Mouse (Mus musculus): Measurements from ENCODE around the gene Pfdn2. TPM values are rescaled to one million over a fixed set of nuclear protein-coding genes. Genes with fewer than 3 reads are reported as not detected.
A peak's percentile ranks its signal among the peaks of the same experiment; 100 is the strongest.
"Not testable (repeated sequence)": the region's sequence is repeated elsewhere in the genome, so short reads cannot be mapped to it uniquely, and the experiment has no call there.

Gene Pfdn2
- 177 and 182 TPM in 2 replicates for polyA plus RNA-seq (2011; ENCODE audit: insufficient read depth, insufficient read length, low read depth, missing spikeins)

DNA sequence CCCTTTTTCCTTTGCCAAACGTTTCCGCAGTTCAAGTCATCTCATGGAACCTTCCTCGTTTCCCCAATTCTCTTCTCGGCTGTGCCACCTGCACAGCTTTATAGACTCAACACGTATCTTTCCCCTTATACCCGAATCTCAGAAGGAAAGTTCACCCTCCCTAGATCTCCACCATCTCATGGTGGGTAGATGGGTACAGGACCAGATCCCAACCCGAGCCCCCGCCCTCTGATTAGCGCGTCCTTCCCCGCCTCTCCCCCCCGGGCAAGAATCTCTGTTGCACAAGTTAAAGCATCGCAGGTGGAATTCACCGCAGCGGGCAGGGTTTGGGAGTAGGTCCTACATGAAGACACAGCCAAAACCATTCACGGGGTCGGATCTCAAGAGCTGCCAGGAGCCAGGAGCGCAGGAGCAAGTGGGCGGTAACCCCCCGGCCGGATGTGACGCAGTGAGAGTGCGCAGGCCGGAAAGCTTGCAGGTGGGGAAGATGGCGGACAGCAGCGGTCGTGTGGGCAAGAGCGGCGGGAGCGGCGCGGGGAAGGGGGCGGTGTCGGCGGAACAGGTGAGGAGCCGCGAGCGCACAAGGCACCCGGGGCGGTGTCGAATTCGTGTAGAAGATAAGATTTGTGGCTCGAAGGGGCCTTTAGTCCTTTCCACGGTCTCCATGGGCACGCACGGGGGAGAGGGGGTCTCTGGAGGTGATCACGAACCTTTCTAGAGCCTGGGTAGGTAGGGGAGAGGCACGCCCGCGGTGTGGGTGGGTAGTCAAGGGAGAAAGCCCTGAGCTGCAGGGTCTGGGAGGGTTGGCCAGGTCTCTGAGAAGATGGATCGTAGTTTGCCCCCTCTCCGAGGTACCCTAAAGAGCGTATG is at the start of gene Pfdn2, which contains the start of gene Nit1:
Gene Pfdn2 (plus strand): TSS at position 446 of the 870 bp plus-strand sequence.
Gene Nit1 (minus strand): TSS at position 422 of the 870 bp plus-strand sequence.
- Histone ChIP-seq H3K36me3 (ENCODE audit: control insufficient read depth, insufficient read depth, low read length, poor library complexity, severe bottlenecking) (peaks cover 17% of the 10 kb centered on the region), H3K27me3 (ENCODE audit: control insufficient read depth, insufficient read depth, low read length, poor library complexity, severe bottlenecking) (no peaks in the 10 kb centered on the region)
- TF ChIP-seq EP300 (IDR thresholded peaks at IDR 0.05; ENCODE audit: insufficient read depth, low read depth, low read length) (no peak), CTCF (IDR thresholded peaks at IDR 0.05; ENCODE audit: low read depth, low read length) (no peak), POLR2A (IDR thresholded peaks at IDR 0.05; ENCODE audit: insufficient read depth, low read length) (peak; percentile 92)

DNA sequence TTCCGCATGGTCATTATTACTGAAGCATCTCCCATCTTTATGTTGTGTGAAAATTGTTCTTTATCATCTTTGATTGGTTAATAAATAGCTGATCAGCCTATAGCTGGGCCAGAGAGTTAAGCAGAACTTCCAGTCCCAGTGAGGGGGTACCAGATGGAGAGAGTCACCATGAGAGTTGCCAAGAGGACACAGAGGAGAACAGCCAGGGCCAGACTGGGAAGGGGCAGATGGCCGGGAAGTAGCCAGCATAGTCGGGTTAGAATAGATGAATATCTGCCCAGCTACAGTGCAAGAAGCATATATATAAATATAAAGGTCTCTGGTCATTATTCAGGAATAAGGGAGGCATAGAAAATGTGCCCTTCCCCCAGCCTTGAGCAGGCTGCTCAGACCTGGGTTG is 47.2 kb upstream of the Pfdn2 start:
- H3K4me3 ChIP-seq (ENCODE audit: low read depth, low read length): 0 out of 2 replicates have a peak overlapping the region, but pooled peaks have one; percentile 15
- peaks cover 9% of the 10 kb centered on the region for H3K4me1 ChIP-seq (ENCODE audit: control insufficient read depth, insufficient read depth, low read length)
- no peak overlapping the region for H3K9ac ChIP-seq (ENCODE audit: low read depth, poor library complexity, severe bottlenecking)
- no peaks in the 10 kb centered on the region for H3K9me3 ChIP-seq (replicated peaks; ENCODE audit: control insufficient read depth, insufficient read depth, low read length, poor library complexity, severe bottlenecking)
- no peak overlapping the region for H3K27ac ChIP-seq (ENCODE audit: insufficient read depth, low read length)
- no peaks in the 10 kb centered on the region for H3K27me3 ChIP-seq (ENCODE audit: control insufficient read depth, insufficient read depth, low read length, poor library complexity, severe bottlenecking)
- TF ChIP-seq EP300 (IDR thresholded peaks at IDR 0.05; ENCODE audit: insufficient read depth, low read depth, low read length) (no peak), CTCF (IDR thresholded peaks at IDR 0.05; ENCODE audit: low read depth, low read length) (no peak), POLR2A (IDR thresholded peaks at IDR 0.05; ENCODE audit: insufficient read depth, low read length) (no peak)
- no peaks in the 10 kb centered on the region for H3K36me3 ChIP-seq (ENCODE audit: control insufficient read depth, insufficient read depth, low read length, poor library complexity, severe bottlenecking)

More for the DNA sequence above, at the start of gene Pfdn2, which contains the start of gene Nit1:
- Histone ChIP-seq H3K4me3 (ENCODE audit: low read depth, low read length) (peak within 1 kb of the TSS; percentile 97), H3K4me1 (ENCODE audit: control insufficient read depth, insufficient read depth, low read length) (no peaks in the 10 kb centered on the region), H3K27ac (ENCODE audit: insufficient read depth, low read length) (peak within 1 kb of the TSS; percentile 2; the same call in 1 of the 2 replicates), H3K9ac (ENCODE audit: low read depth, poor library complexity, severe bottlenecking) (peak within 1 kb of the TSS; percentile 82), H3K9me3 (replicated peaks; ENCODE audit: control insufficient read depth, insufficient read depth, low read length, poor library complexity, severe bottlenecking) (no peaks in the 10 kb centered on the region)

DNA sequence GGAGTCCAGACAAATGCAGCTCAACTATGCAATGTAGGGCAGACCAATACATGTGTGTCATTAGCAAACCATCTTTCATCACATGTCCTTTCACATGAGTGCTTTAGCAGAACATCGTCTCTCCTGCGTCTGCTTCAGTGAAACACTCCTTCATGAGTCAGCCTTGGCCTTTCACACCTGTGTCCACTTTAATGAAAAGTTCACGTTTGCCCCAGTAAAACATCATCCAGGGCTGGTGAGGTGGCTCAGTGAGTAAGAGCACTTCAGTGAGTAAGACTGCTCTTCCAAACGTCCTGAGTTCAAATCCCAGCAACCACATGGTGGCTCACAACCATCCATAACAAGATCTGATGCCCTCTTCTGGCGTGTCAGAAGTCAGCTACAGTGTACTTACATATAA is 39.3 kb upstream of the Pfdn2 start:
- not testable (repeated sequence) for H3K9me3 ChIP-seq (replicated peaks; ENCODE audit: control insufficient read depth, insufficient read depth, low read length, poor library complexity, severe bottlenecking); H3K4me3 ChIP-seq (ENCODE audit: low read depth, low read length); H3K27ac ChIP-seq (ENCODE audit: insufficient read depth, low read length); H3K36me3 ChIP-seq (ENCODE audit: control insufficient read depth, insufficient read depth, low read length, poor library complexity, severe bottlenecking); H3K4me1 ChIP-seq (ENCODE audit: control insufficient read depth, insufficient read depth, low read length); H3K27me3 ChIP-seq (ENCODE audit: control insufficient read depth, insufficient read depth, low read length, poor library complexity, severe bottlenecking); H3K9ac ChIP-seq (ENCODE audit: low read depth, poor library complexity, severe bottlenecking)

DNA sequence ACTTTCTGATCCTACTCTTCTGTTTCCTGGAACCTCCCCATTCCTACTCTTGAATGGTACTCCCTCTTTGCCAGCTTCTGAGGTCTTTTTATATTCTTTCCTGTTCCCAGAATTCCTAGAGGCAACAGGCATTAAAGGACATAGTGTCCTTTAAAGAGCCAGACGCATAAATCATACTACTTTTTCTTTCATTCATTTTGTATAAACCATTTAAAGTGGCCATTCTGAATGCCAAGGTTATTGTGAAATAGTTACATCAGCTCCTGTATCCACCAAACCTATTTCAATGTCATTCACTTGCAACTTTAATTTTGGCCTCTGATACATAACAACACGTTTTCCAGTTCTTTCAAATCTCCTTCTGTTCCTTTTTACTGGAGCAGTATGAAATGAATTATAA is 36.1 kb upstream of the Pfdn2 start:
- H3K9me3 ChIP-seq (replicated peaks; ENCODE audit: control insufficient read depth, insufficient read depth, low read length, poor library complexity, severe bottlenecking): no peaks in the 10 kb centered on the region
- TF ChIP-seq POLR2A (IDR thresholded peaks at IDR 0.05; ENCODE audit: insufficient read depth, low read length): no peak
- no peak for TF ChIP-seq CTCF (IDR thresholded peaks at IDR 0.05; ENCODE audit: low read depth, low read length)
- TF ChIP-seq EP300 (IDR thresholded peaks at IDR 0.05; ENCODE audit: insufficient read depth, low read depth, low read length): no peak
- peaks cover 3% of the 10 kb centered on the region for H3K4me1 ChIP-seq (ENCODE audit: control insufficient read depth, insufficient read depth, low read length)
- no peak overlapping the region for H3K27ac ChIP-seq (ENCODE audit: insufficient read depth, low read length)
- no peaks in the 10 kb centered on the region for H3K27me3 ChIP-seq (ENCODE audit: control insufficient read depth, insufficient read depth, low read length, poor library complexity, severe bottlenecking)
- no peak overlapping the region for H3K4me3 ChIP-seq (ENCODE audit: low read depth, low read length)
- no peaks in the 10 kb centered on the region for H3K36me3 ChIP-seq (ENCODE audit: control insufficient read depth, insufficient read depth, low read length, poor library complexity, severe bottlenecking)
- no peak overlapping the region for H3K9ac ChIP-seq (ENCODE audit: low read depth, poor library complexity, severe bottlenecking)

DNA sequence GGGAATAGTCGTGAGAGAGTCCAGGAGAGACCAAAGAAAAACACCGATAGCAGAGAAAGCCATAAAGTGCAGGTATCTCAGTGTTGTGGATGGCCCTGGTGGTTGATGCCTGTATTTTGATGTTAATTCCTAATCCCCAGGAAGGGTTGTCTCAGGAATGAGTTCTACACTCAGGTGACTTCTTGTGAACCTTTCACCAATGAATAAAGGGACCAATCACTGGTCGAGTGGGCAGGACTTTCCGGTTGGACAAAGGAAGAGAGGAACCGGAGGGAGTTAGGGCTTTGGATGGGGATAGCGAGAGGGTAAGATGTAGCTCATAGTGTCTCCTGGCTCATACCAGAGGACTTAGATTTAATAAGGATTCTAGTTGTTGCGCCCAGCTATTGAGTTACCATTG is 25.7 kb upstream of the Pfdn2 start:
- TF ChIP-seq POLR2A (IDR thresholded peaks at IDR 0.05; ENCODE audit: insufficient read depth, low read length) (peak; percentile 88), CTCF (IDR thresholded peaks at IDR 0.05; ENCODE audit: low read depth, low read length) (no peak)
- H3K36me3 ChIP-seq (ENCODE audit: control insufficient read depth, insufficient read depth, low read length, poor library complexity, severe bottlenecking): no peaks in the 10 kb centered on the region
- H3K4me3 ChIP-seq (ENCODE audit: low read depth, low read length): peak overlapping the region; percentile 84
- no peaks in the 10 kb centered on the region for H3K27me3 ChIP-seq (ENCODE audit: control insufficient read depth, insufficient read depth, low read length, poor library complexity, severe bottlenecking)
- peak overlapping the region; percentile 80 for H3K9ac ChIP-seq (ENCODE audit: low read depth, poor library complexity, severe bottlenecking)
- H3K27ac ChIP-seq (ENCODE audit: insufficient read depth, low read length): peak overlapping the region; percentile 95
- no peaks in the 10 kb centered on the region for H3K4me1 ChIP-seq (ENCODE audit: control insufficient read depth, insufficient read depth, low read length)
- peaks cover 15% of the 10 kb centered on the region for H3K9me3 ChIP-seq (replicated peaks; ENCODE audit: control insufficient read depth, insufficient read depth, low read length, poor library complexity, severe bottlenecking)

DNA sequence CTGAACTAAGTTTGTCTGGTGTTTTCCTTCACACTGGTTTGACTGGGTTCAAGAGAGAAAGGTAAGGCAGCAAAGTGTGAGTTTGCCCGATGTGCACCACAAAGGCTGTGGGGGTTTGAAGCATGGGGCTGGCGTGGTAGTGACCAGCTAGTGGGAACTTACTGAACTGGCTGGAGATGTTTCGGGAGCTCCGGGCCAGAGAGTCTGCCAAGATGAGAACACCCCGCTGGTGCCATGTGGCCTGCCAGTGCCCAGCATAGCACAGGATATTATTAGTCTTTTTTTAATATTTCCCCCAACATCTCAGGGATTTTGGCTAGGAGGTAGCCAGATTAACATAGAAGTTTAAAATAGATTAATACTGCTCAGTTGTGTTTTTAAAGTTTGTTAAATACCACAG is 25.3 kb upstream of the Pfdn2 start:
- peak overlapping the region; percentile 95 for H3K27ac ChIP-seq (ENCODE audit: insufficient read depth, low read length)
- TF ChIP-seq CTCF (IDR thresholded peaks at IDR 0.05; ENCODE audit: low read depth, low read length): no peak
- TF ChIP-seq POLR2A (IDR thresholded peaks at IDR 0.05; ENCODE audit: insufficient read depth, low read length): no peak
- TF ChIP-seq EP300 (IDR thresholded peaks at IDR 0.05; ENCODE audit: insufficient read depth, low read depth, low read length): no peak
- H3K36me3 ChIP-seq (ENCODE audit: control insufficient read depth, insufficient read depth, low read length, poor library complexity, severe bottlenecking): no peaks in the 10 kb centered on the region
- no peaks in the 10 kb centered on the region for H3K27me3 ChIP-seq (ENCODE audit: control insufficient read depth, insufficient read depth, low read length, poor library complexity, severe bottlenecking)
- H3K9me3 ChIP-seq (replicated peaks; ENCODE audit: control insufficient read depth, insufficient read depth, low read length, poor library complexity, severe bottlenecking): peaks cover 14% of the 10 kb centered on the region
- H3K4me1 ChIP-seq (ENCODE audit: control insufficient read depth, insufficient read depth, low read length): no peaks in the 10 kb centered on the region
- H3K4me3 ChIP-seq (ENCODE audit: low read depth, low read length): peak overlapping the region; percentile 84
- H3K9ac ChIP-seq (ENCODE audit: low read depth, poor library complexity, severe bottlenecking): peak overlapping the region; percentile 80
